Mouse (Mus musculus): Measurements from ENCODE around the gene Esam. TPM values are rescaled to one million over a fixed set of nuclear protein-coding genes. Genes with fewer than 3 reads are reported as not detected.

The Esam gene
- polyA plus RNA-seq, 1 experiment: 15.0 TPM

DNA sequence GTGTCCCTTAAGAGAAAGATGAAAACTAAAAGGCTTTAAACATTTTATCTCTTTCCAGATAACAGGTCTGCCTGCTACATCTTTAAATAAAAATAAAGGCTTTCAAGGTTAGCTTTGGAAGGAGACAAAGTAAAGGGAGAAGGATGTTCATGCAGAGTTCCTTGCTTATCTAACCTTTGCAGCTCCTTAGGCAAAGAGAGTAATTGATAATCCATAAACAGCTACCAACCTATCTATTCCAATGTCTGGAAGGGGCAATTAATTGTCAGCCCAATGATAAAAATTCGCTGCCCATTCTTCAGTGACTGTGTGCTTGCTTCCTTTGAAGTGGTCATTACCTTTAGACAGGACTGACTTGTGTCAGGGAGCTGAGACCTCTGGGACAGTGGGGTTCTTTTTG, 35.9 kb downstream of the Esam start:
- Histone ChIP-seq H3K4me3 (ENCODE audit: insufficient read depth, low read depth, low read length) (no peak overlapping the region), H3K27ac (replicated peaks; ENCODE audit: low read depth, low read length) (no peak overlapping the region), H3K4me1 (ENCODE audit: control insufficient read depth, insufficient read depth, insufficient read length, low read length) (peaks cover 12% of the 10 kb centered on the region)

DNA sequence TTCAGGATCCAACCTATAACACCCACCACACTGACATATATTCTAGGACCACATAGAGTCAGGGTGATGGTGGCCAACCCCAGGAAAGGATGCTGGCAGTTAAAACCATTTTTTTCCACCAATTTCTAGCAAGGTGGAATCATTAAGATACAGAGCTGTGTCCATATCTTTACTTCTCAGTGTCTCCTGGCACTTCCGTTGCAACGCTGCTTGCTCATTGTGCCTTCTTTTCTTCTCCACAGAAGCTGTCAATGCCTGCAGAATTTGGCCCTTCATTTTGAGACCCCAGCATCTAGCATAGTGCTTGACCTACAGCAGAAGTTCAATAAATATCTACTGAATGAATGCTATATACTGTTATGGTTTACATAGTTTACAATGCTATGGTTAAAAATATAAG, 39.1 kb downstream of the Esam start:
- H3K4me3 ChIP-seq (ENCODE audit: insufficient read depth, low read depth, low read length): no peak overlapping the region
- H3K27ac ChIP-seq (replicated peaks; ENCODE audit: low read depth, low read length): no peak overlapping the region
- H3K4me1 ChIP-seq (ENCODE audit: control insufficient read depth, insufficient read depth, insufficient read length, low read length): peaks cover 12% of the 10 kb centered on the region

GRCm38 (mm10) chr9:37567454-37567853, 39.6 kb downstream of the Esam start:
- no peak overlapping the region for H3K4me3 ChIP-seq (ENCODE audit: insufficient read depth, low read depth, low read length)
- peaks cover 12% of the 10 kb centered on the region for H3K4me1 ChIP-seq (ENCODE audit: control insufficient read depth, insufficient read depth, insufficient read length, low read length)
- H3K27ac ChIP-seq (replicated peaks; ENCODE audit: low read depth, low read length): no peak overlapping the region

- Histone ChIP-seq H3K27ac (replicated peaks; ENCODE audit: low read depth, low read length) (no peak overlapping the region), H3K4me1 (ENCODE audit: control insufficient read depth, insufficient read depth, insufficient read length, low read length) (peaks cover 12% of the 10 kb centered on the region), H3K4me3 (ENCODE audit: insufficient read depth, low read depth, low read length) (peak overlapping the region; percentile 4)
These were observed 40.2 kb downstream of the Esam start for GRCm38 (mm10) chr9:37567892-37568604.

DNA sequence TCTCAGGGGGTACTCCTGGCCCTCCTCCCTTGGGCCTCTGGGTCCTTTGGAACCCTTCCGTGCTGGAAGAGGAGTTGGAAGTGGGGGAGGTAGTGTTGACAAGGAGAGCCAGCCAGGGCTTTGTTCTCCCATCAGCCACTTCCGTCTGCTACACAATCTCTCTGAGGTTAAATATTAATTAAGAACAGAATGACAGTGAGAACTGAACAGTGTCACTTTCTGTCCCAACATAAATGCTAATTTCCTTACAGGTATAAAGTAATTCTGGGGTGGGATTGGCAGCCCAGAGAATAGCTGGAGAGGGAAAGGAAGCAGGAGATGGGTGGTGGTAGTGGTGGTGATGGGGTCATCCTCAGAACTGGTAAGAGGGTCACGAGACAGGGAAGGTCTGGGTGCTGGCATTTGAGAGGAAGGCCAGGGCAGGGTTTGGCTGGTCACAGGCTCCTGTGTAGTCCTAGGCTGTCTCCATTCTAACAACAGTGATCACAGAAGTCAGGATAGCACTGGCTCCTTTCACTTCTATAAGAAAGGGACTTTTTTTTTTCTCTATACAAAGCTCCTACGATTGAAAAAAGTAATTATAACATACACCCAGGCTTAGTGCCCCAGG, 40.8 kb downstream of the Esam start:
- H3K4me1 ChIP-seq (ENCODE audit: control insufficient read depth, insufficient read depth, insufficient read length, low read length): peaks cover 12% of the 10 kb centered on the region
- H3K27ac ChIP-seq (replicated peaks; ENCODE audit: low read depth, low read length): no peak overlapping the region
- H3K4me3 ChIP-seq (ENCODE audit: insufficient read depth, low read depth, low read length): no peak overlapping the region

DNA sequence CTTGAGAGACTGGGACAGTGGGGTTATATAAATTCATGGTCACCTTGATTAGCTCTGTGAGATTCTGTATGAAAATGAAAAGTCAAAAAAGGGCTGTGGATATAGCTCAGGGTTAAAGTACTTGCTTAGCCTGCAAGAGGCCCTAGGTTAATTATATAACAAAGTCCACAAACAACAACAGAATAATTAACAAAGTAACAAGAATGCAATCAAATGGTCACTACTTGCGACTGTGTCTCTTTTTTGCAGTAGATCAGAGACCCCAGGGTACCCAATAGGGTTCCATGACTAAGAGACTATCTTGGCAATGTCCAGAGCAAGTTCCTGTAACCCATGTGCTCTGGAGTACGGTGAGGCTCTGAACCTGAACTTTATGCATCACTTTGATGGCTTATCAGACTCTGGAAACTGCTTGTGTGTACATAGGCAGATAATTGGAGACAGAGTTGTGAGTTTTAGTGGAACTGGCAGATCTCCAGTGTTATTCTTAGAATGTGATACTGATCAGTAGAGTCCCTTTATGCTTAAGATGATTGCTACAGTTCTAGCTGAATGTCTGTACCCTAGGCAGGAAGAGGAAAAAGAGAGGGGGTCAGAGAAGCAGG, 41.5 kb downstream of the Esam start:
- Histone ChIP-seq H3K27ac (replicated peaks; ENCODE audit: low read depth, low read length) (no peak overlapping the region), H3K4me3 (ENCODE audit: insufficient read depth, low read depth, low read length) (no peak overlapping the region), H3K4me1 (ENCODE audit: control insufficient read depth, insufficient read depth, insufficient read length, low read length) (peaks cover 12% of the 10 kb centered on the region)

GRCm38 (mm10) chr9:37572204-37572876, 44.5 kb downstream of the Esam start:
- no peak overlapping the region for H3K27ac ChIP-seq (replicated peaks; ENCODE audit: low read depth, low read length)
- H3K4me3 ChIP-seq (ENCODE audit: insufficient read depth, low read depth, low read length): no peak overlapping the region
- H3K4me1 ChIP-seq (ENCODE audit: control insufficient read depth, insufficient read depth, insufficient read length, low read length): peaks cover 12% of the 10 kb centered on the region

- Histone ChIP-seq H3K4me3 (ENCODE audit: insufficient read depth, low read depth, low read length) (no peak overlapping the region), H3K27ac (replicated peaks; ENCODE audit: low read depth, low read length) (no peak overlapping the region), H3K4me1 (ENCODE audit: control insufficient read depth, insufficient read depth, insufficient read length, low read length) (no peaks in the 10 kb centered on the region)
These were observed 48.6 kb downstream of the Esam start for GRCm38 (mm10) chr9:37576436-37576930.

- H3K4me3 ChIP-seq (ENCODE audit: insufficient read depth, low read depth, low read length): no peak overlapping the region
- H3K27ac ChIP-seq (replicated peaks; ENCODE audit: low read depth, low read length): no peak overlapping the region
- H3K4me1 ChIP-seq (ENCODE audit: control insufficient read depth, insufficient read depth, insufficient read length, low read length): no peaks in the 10 kb centered on the region
These were observed 55.7 kb downstream of the Esam start for GRCm38 (mm10) chr9:37583594-37583993.

GRCm38 (mm10) chr9:37586718-37587117, 58.8 kb downstream of the Esam start:
- H3K27ac ChIP-seq (replicated peaks; ENCODE audit: low read depth, low read length): no peak overlapping the region
- no peaks in the 10 kb centered on the region for H3K4me1 ChIP-seq (ENCODE audit: control insufficient read depth, insufficient read depth, insufficient read length, low read length)
- no peak overlapping the region for H3K4me3 ChIP-seq (ENCODE audit: insufficient read depth, low read depth, low read length)

Other genes starting within 250 kb of the Esam start
- 1.4 and 1.5 TPM in 2 replicates for gene Ccdc15, start 179.6 kb upstream of the Esam start, polyA plus RNA-seq (2012; ENCODE audit: insufficient read depth, insufficient read length, missing spikeins)
- gene Hepacam, start 160.7 kb upstream of the Esam start, polyA plus RNA-seq (2012; ENCODE audit: insufficient read depth, insufficient read length, missing spikeins): not detected in 2 replicates
- gene Robo4, start 126.2 kb upstream of the Esam start, polyA plus RNA-seq (2012; ENCODE audit: insufficient read depth, insufficient read length, missing spikeins): 5.8 and 9.8 TPM in 2 replicates
- gene Robo3, start 94.8 kb upstream of the Esam start, polyA plus RNA-seq (2012; ENCODE audit: insufficient read depth, insufficient read length, missing spikeins): not detected in 2 replicates
- gene Msantd2, start 38.8 kb upstream of the Esam start, polyA plus RNA-seq (2012; ENCODE audit: insufficient read depth, insufficient read length, missing spikeins): 3.8 and 10.4 TPM in 2 replicates
- 2.1 and 5.7 TPM in 2 replicates for gene Vsig2, start 11.2 kb downstream of the Esam start, polyA plus RNA-seq (2012; ENCODE audit: insufficient read depth, insufficient read length, missing spikeins)
- 4.5 TPM in 1 of 2 replicates, not detected in the other for gene Nrgn, start 24.8 kb downstream of the Esam start, polyA plus RNA-seq (2012; ENCODE audit: insufficient read depth, insufficient read length, missing spikeins)
- gene Siae, start 27.6 kb downstream of the Esam start, polyA plus RNA-seq (2012; ENCODE audit: insufficient read depth, insufficient read length, missing spikeins): 11.7 and 12.1 TPM in 2 replicates
- gene Spa17, start 85.6 kb downstream of the Esam start, polyA plus RNA-seq (2012; ENCODE audit: insufficient read depth, insufficient read length, missing spikeins): 13.3 and 14.2 TPM in 2 replicates
- gene Tbrg1, start 129.2 kb downstream of the Esam start, polyA plus RNA-seq (2012; ENCODE audit: insufficient read depth, insufficient read length, missing spikeins): 15.1 and 15.6 TPM in 2 replicates
- gene Panx3, start 141.2 kb downstream of the Esam start, polyA plus RNA-seq (2012; ENCODE audit: insufficient read depth, insufficient read length, missing spikeins): not detected in 2 replicates
- not detected in 2 replicates for gene Olfr160, start 188.2 kb downstream of the Esam start, polyA plus RNA-seq (2012; ENCODE audit: insufficient read depth, insufficient read length, missing spikeins)
- gene Olfr874, start 217.0 kb downstream of the Esam start, polyA plus RNA-seq (2012; ENCODE audit: insufficient read depth, insufficient read length, missing spikeins): not detected in 2 replicates
- gene Olfr875, start 243.8 kb downstream of the Esam start, polyA plus RNA-seq (2012; ENCODE audit: insufficient read depth, insufficient read length, missing spikeins): not detected in 2 replicates